Mouse (Mus musculus): ENCODE measurements around the gene Dpagt1.

GRCm38 (mm10) chr9:44347166-44347565 lies 21.3 kb downstream of the Dpagt1 start:
- TF ChIP-seq EP300 (IDR thresholded peaks at IDR 0.05; ENCODE audit: low read depth in 1 of 2, low read length in 2 of 2) (no peak), CTCF (IDR thresholded peaks at IDR 0.05 in 2 of 3, conservative IDR thresholded peaks at IDR 0.05 in 1 of 3; ENCODE audit: control insufficient read depth in 1 of 3, insufficient read depth in 1 of 3, low read depth in 2 of 3, low read length in 3 of 3, poor library complexity in 1 of 3, severe bottlenecking in 1 of 3) (no peak), POLR2AphosphoS2 (IDR thresholded peaks at IDR 0.05; ENCODE audit: low read length) (no peak), E2F4 (IDR thresholded peaks at IDR 0.05; ENCODE audit: borderline replicate concordance, low read depth, low read length) (no peak)
